Mouse (Mus musculus) CH12.LX (cell line): ENCODE results near the gene Hspbp1. TPM values are rescaled to one million over a fixed set of nuclear protein-coding genes. Genes with fewer than 3 reads are reported as not detected.

Experiments
- DNase-seq: peaks from one replicate; pipeline ENCODE4 v3.0.0-alpha.2; 2013; ENCODE audit errors: extremely low read depth
- H3K27ac ChIP-seq: 2 replicates; pipeline ENCODE4 v1.5.1; 2012; ENCODE audit warnings: low read depth, mild to moderate bottlenecking, control low read depth, moderate library complexity; ENCODE audit not compliant: insufficient read depth
- H3K27me3 ChIP-seq: replicated peaks from 2 replicates; pipeline ENCODE3; 2012; ENCODE audit warnings: inconsistent platforms
- H3K36me3 ChIP-seq, 2 experiments: replicated peaks in 1 of 2; 2 replicates each; pipeline versions ENCODE3 to v1.6.1; 2012; ENCODE audit warnings: inconsistent platforms in 1 of 2, low read length in 1 of 2, mild to moderate bottlenecking in 1 of 2, mixed read lengths in 1 of 2, moderate library complexity in 1 of 2; ENCODE audit not compliant: control insufficient read depth in 1 of 2, insufficient read depth in 1 of 2
- H3K4me1 ChIP-seq, 2 experiments: 2 replicates each; pipeline ENCODE4 v1.6.1; 2012; ENCODE audit warnings: inconsistent platforms in 1 of 2, moderate library complexity in 1 of 2; ENCODE audit not compliant: insufficient read depth in 2 of 2, control insufficient read depth in 1 of 2
- H3K4me2 ChIP-seq: 2 replicates; pipeline ENCODE4 v1.6.1; 2012; ENCODE audit warnings: low read depth, mild to moderate bottlenecking, control low read depth; ENCODE audit not compliant: poor library complexity, insufficient read depth, severe bottlenecking
- H3K4me3 ChIP-seq, 3 experiments: fragments of 150-350 bp in 1 of 3; sonication (generic) in 1 of 3; replicated peaks in 1 of 3; 2 replicates each; pipeline versions ENCODE3 to v1.5.1; 2011 to 2012; ENCODE audit warnings: low read depth in 2 of 3, low read length in 2 of 3, mild to moderate bottlenecking in 2 of 3, moderate library complexity in 2 of 3, control low read depth in 1 of 3, improper control_type of control experiment in 1 of 3, inconsistent platforms in 1 of 3, mixed read lengths in 1 of 3; ENCODE audit not compliant: poor library complexity in 1 of 3
- H3K79me2 ChIP-seq: replicated peaks from 2 replicates; pipeline ENCODE4 v1.6.1; 2012; ENCODE audit warnings: mild to moderate bottlenecking, moderate library complexity; ENCODE audit not compliant: control insufficient read depth, poor library complexity, insufficient read depth, severe bottlenecking; ENCODE audit errors: extremely low read depth
- H3K9ac ChIP-seq: 2 replicates; pipeline ENCODE4 v1.6.1; 2012; ENCODE audit warnings: low read depth, mild to moderate bottlenecking, control low read depth, moderate library complexity; ENCODE audit not compliant: insufficient read depth
- H3K9me3 ChIP-seq: replicated peaks from 2 replicates; pipeline ENCODE3; 2012; ENCODE audit warnings: low read length, inconsistent platforms, mixed read lengths
- JUN ChIP-seq: IDR thresholded peaks from 2 replicates; pipeline ENCODE4 v1.6.1; 2011; ENCODE audit warnings: low read depth, mild to moderate bottlenecking, low read length, improper control_type of control experiment, moderate library complexity; ENCODE audit not compliant: insufficient read depth
- NRF1 ChIP-seq: IDR thresholded peaks from 2 replicates; pipeline ENCODE4 v1.6.1; 2014; ENCODE audit warnings: low read depth, mild to moderate bottlenecking, inconsistent platforms, low read length, improper control_type of control experiment, moderate library complexity
- dilution Hi-C: fragments of 300-500 bp; cut with MboI; formaldehyde crosslinking; loops from 2 replicates; pipeline ENCODE4 v1.14.3; 2020; ENCODE audit warnings: low sequenced_read_pairs; ENCODE audit not compliant: extremely low pct_unique_long_range_greater_than_20kb, extremely low pct_ligation_motif_present
- in situ Hi-C: fragments of 300-500 bp; cut with MboI; formaldehyde crosslinking; loops from 3 replicates; pipeline ENCODE4 v1.14.3; 2019; ENCODE audit warnings: low sequenced_read_pairs, low pct_ligation_motif_present, low pct_unique_long_range_greater_than_20kb, mixed read lengths
- polyA plus RNA-seq: library from polyadenylated mRNA; unstranded; fragments of >175 nt; gene quantifications from 2 replicates; pipeline ENCODE4 v1.2.1, GENCODE M21; 2012; ENCODE audit warnings: low read depth; ENCODE audit not compliant: insufficient read length
- total RNA-seq, 2 experiments: library from RNA; depleted of rRNA; stranded (reverse); fragments of 300-350 nt in 1 of 2; fragments of >200 nt in 1 of 2; gene quantifications; 2 replicates each; pipeline ENCODE4 v1.2.3; 2012 to 2014

Hspbp1 gene
- total and polyA plus RNA-seq, 3 experiments = 90.6 to 131 (median 98.8) TPM

DNA sequence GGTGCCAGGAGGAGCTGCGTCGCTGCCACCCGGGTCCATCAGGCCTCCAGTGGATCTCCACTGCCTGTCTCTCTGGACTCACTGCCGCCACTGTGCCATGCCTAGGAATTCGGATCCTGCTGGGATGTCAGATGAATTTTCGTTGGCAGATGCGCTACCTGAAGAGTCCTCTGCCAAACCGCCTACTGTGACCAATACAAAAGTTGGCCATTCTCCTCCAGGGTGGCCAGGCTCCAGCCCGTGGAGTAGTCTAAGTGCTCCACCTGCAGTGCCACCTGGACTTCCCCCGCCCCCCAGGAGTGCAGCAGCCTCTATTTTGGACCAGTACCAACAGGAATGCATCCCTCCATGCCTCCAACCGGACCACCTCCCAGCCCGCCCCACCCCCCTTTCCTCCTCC, 73.4 kb downstream of the Hspbp1 start:
- Histone ChIP-seq H3K4me3 (no peak overlapping the region), H3K27ac (no peak overlapping the region), H3K36me3 (no peaks in the 10 kb centered on the region), H3K9me3 (no peaks in the 10 kb centered on the region), H3K4me1 (no peaks in the 10 kb centered on the region), H3K27me3 (peaks cover 33% of the 10 kb centered on the region), H3K79me2 (no peaks in the 10 kb centered on the region), H3K9ac (no peak overlapping the region), H3K4me2 (no peak overlapping the region)
- dilution Hi-C loops = no loop called here
- DNase-seq = no peak
- in situ Hi-C loops = no loop called here
- TF ChIP-seq NRF1 = no peak
- TF ChIP-seq JUN = no peak

Other genes with a start within 250 kb of the Hspbp1 start
Only the 20 nearest of the 27 such genes appear.
- 55.8 and 60.5 TPM in 2 replicates for gene Ppp1r12c, start 183.4 kb downstream of the Hspbp1 start, total RNA-seq (2012; rRNA removed)
- 71.0 and 78.1 TPM in 2 replicates for gene Ppp1r12c, start 183.4 kb downstream of the Hspbp1 start, total RNA-seq (2014; rRNA removed)
- gene Ppp1r12c, start 183.4 kb downstream of the Hspbp1 start, polyA plus RNA-seq = 103 and 112 TPM in 2 replicates
- 0.25 and 0.30 TPM in 2 replicates for gene Tnnt1, start 168.7 kb downstream of the Hspbp1 start, total RNA-seq (2012; rRNA removed)
- 0.53 TPM in 1 of 2 replicates, not detected in the other for gene Tnnt1, start 168.7 kb downstream of the Hspbp1 start, total RNA-seq (2014; rRNA removed)
- 0.36 and 0.76 TPM in 2 replicates for gene Tnnt1, start 168.7 kb downstream of the Hspbp1 start, polyA plus RNA-seq
- 0.51 and 0.59 TPM in 2 replicates for gene Tnni3, start 160.8 kb downstream of the Hspbp1 start, total RNA-seq (2012; rRNA removed)
- gene Tnni3, start 160.8 kb downstream of the Hspbp1 start, total RNA-seq (2014; rRNA removed) = 0.64 TPM in 1 of 2 replicates, not detected in the other
- 1.6 and 2.0 TPM in 2 replicates for gene Tnni3, start 160.8 kb downstream of the Hspbp1 start, polyA plus RNA-seq
- gene Dnaaf3, start 152.6 kb downstream of the Hspbp1 start, total RNA-seq (2012; rRNA removed) = 0.46 and 0.59 TPM in 2 replicates
- gene Dnaaf3, start 152.6 kb downstream of the Hspbp1 start, total RNA-seq (2014; rRNA removed) = 0.16 TPM in 1 of 2 replicates, not detected in the other
- 0.83 and 1.1 TPM in 2 replicates for gene Dnaaf3, start 152.6 kb downstream of the Hspbp1 start, polyA plus RNA-seq
- 0.34 and 0.68 TPM in 2 replicates for gene Syt5, start 137.5 kb downstream of the Hspbp1 start, total RNA-seq (2012; rRNA removed)
- 0.20 and 0.30 TPM in 2 replicates for gene Syt5, start 137.5 kb downstream of the Hspbp1 start, total RNA-seq (2014; rRNA removed)
- gene Syt5, start 137.5 kb downstream of the Hspbp1 start, polyA plus RNA-seq = 0.30 and 0.46 TPM in 2 replicates
- gene Ptprh, start 81.0 kb downstream of the Hspbp1 start, total RNA-seq (2012; rRNA removed) = not detected in 2 replicates
- not detected in 2 replicates for gene Ptprh, start 81.0 kb downstream of the Hspbp1 start, total RNA-seq (2014; rRNA removed)
- not detected in 2 replicates for gene Ptprh, start 81.0 kb downstream of the Hspbp1 start, polyA plus RNA-seq
- 5.9 and 7.2 TPM in 2 replicates for gene Tmem86b, start 53.6 kb downstream of the Hspbp1 start, total RNA-seq (2012; rRNA removed)
- gene Tmem86b, start 53.6 kb downstream of the Hspbp1 start, total RNA-seq (2014; rRNA removed) = 4.3 TPM in 2 replicates
- 9.1 and 10.6 TPM in 2 replicates for gene Tmem86b, start 53.6 kb downstream of the Hspbp1 start, polyA plus RNA-seq
- gene Ppp6r1, start 26.0 kb downstream of the Hspbp1 start, total RNA-seq (2012; rRNA removed) = 85.6 and 91.2 TPM in 2 replicates
- 53.0 and 59.2 TPM in 2 replicates for gene Ppp6r1, start 26.0 kb downstream of the Hspbp1 start, total RNA-seq (2014; rRNA removed)
- gene Ppp6r1, start 26.0 kb downstream of the Hspbp1 start, polyA plus RNA-seq = 108 and 118 TPM in 2 replicates
- gene Brsk1, start 5.5 kb upstream of the Hspbp1 start, total RNA-seq (2012; rRNA removed) = 0.21 and 0.25 TPM in 2 replicates
- not detected in 2 replicates for gene Brsk1, start 5.5 kb upstream of the Hspbp1 start, total RNA-seq (2014; rRNA removed)
- gene Brsk1, start 5.5 kb upstream of the Hspbp1 start, polyA plus RNA-seq = not detected in 2 replicates
- gene Tmem150b, start 40.2 kb upstream of the Hspbp1 start, total RNA-seq (2012; rRNA removed) = 0.04 TPM in 1 of 2 replicates, not detected in the other
- gene Tmem150b, start 40.2 kb upstream of the Hspbp1 start, total RNA-seq (2014; rRNA removed) = 0.15 TPM in 1 of 2 replicates, not detected in the other
- gene Tmem150b, start 40.2 kb upstream of the Hspbp1 start, polyA plus RNA-seq = 0.12 and 0.17 TPM in 2 replicates
- 27.4 and 41.2 TPM in 2 replicates for gene Kmt5c, start 55.0 kb upstream of the Hspbp1 start, total RNA-seq (2012; rRNA removed)
- 41.3 and 44.0 TPM in 2 replicates for gene Kmt5c, start 55.0 kb upstream of the Hspbp1 start, total RNA-seq (2014; rRNA removed)
- 46.7 and 52.4 TPM in 2 replicates for gene Kmt5c, start 55.0 kb upstream of the Hspbp1 start, polyA plus RNA-seq
- gene Cox6b2, start 68.0 kb upstream of the Hspbp1 start, total RNA-seq (2012; rRNA removed) = not detected in 2 replicates
- not detected in 2 replicates for gene Cox6b2, start 68.0 kb upstream of the Hspbp1 start, total RNA-seq (2014; rRNA removed)
- not detected in 2 replicates for gene Cox6b2, start 68.0 kb upstream of the Hspbp1 start, polyA plus RNA-seq
- not detected in 2 replicates for gene Fam71e2, start 86.2 kb upstream of the Hspbp1 start, total RNA-seq (2012; rRNA removed)
- gene Fam71e2, start 86.2 kb upstream of the Hspbp1 start, total RNA-seq (2014; rRNA removed) = not detected in 2 replicates
- gene Fam71e2, start 86.2 kb upstream of the Hspbp1 start, polyA plus RNA-seq = not detected in 2 replicates
- gene Il11, start 97.8 kb upstream of the Hspbp1 start, total RNA-seq (2012; rRNA removed) = 0.17 TPM in 1 of 2 replicates, not detected in the other
- not detected in 2 replicates for gene Il11, start 97.8 kb upstream of the Hspbp1 start, total RNA-seq (2014; rRNA removed)
- gene Il11, start 97.8 kb upstream of the Hspbp1 start, polyA plus RNA-seq = not detected in 2 replicates
- not detected in 2 replicates for gene Tmem190, start 97.9 kb upstream of the Hspbp1 start, total RNA-seq (2012; rRNA removed)
- not detected in 2 replicates for gene Tmem190, start 97.9 kb upstream of the Hspbp1 start, total RNA-seq (2014; rRNA removed)
- gene Tmem190, start 97.9 kb upstream of the Hspbp1 start, polyA plus RNA-seq = 0.68 TPM in 1 of 2 replicates, not detected in the other
- 12.3 and 17.7 TPM in 2 replicates for gene Tmem238, start 104.6 kb upstream of the Hspbp1 start, total RNA-seq (2012; rRNA removed)
- 4.3 and 5.5 TPM in 2 replicates for gene Tmem238, start 104.6 kb upstream of the Hspbp1 start, total RNA-seq (2014; rRNA removed)
- 9.8 and 10.7 TPM in 2 replicates for gene Tmem238, start 104.6 kb upstream of the Hspbp1 start, polyA plus RNA-seq
- 2,147 and 2,603 TPM in 2 replicates for gene Rpl28, start 107.8 kb upstream of the Hspbp1 start, total RNA-seq (2012; rRNA removed)
- 236 and 269 TPM in 2 replicates for gene Rpl28, start 107.8 kb upstream of the Hspbp1 start, total RNA-seq (2014; rRNA removed)
- 526 and 605 TPM in 2 replicates for gene Rpl28, start 107.8 kb upstream of the Hspbp1 start, polyA plus RNA-seq
- 238 and 304 TPM in 2 replicates for gene Ube2s, start 127.5 kb upstream of the Hspbp1 start, total RNA-seq (2012; rRNA removed)
- gene Ube2s, start 127.5 kb upstream of the Hspbp1 start, total RNA-seq (2014; rRNA removed) = 707 and 825 TPM in 2 replicates
- 392 and 452 TPM in 2 replicates for gene Ube2s, start 127.5 kb upstream of the Hspbp1 start, polyA plus RNA-seq
- not detected in 2 replicates for gene Shisa7, start 159.6 kb upstream of the Hspbp1 start, total RNA-seq (2012; rRNA removed)
- not detected in 2 replicates for gene Shisa7, start 159.6 kb upstream of the Hspbp1 start, total RNA-seq (2014; rRNA removed)
- gene Shisa7, start 159.6 kb upstream of the Hspbp1 start, polyA plus RNA-seq = not detected in 2 replicates
- gene Isoc2b, start 185.2 kb upstream of the Hspbp1 start, total RNA-seq (2012; rRNA removed) = 10.8 and 19.5 TPM in 2 replicates
- 10.0 and 10.2 TPM in 2 replicates for gene Isoc2b, start 185.2 kb upstream of the Hspbp1 start, total RNA-seq (2014; rRNA removed)
- 3.9 and 4.7 TPM in 2 replicates for gene Isoc2b, start 185.2 kb upstream of the Hspbp1 start, polyA plus RNA-seq